Mouse (Mus musculus): Measurements from ENCODE around the gene Arf5.

Gene Arf5

DNA sequence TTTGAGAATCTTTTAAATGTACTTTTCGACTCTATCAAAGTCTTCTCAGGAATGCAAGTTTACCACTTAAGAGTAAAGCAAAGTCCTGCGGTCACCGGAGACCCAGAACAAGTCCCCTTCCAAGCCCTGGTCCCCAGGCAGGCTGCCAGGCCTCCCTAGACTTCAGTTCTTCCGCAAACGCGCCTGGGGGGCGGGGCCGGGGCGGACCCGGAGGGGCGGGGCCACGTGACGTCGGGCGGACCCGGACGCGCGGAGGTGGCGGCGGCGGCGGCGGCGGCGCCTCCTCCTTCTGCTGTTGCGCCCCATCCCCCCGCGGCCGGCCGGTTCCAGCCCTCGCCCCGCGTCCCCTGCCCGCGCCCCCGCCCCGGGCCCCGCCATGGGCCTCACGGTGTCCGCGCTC lies at the start of gene Arf5:
Arf5 (plus strand) TSS at position 248 of the 400 bp plus-strand sequence.
- peak; percentile 99 for DNase-seq (ENCODE audit: low spot score)

GRCm38 (mm10) chr6:28381983-28382382 lies 41.4 kb upstream of the Arf5 start:
- no peak for DNase-seq (ENCODE audit: low spot score)

GRCm38 (mm10) chr6:28385169-28385568 lies 38.2 kb upstream of the Arf5 start:
- DNase-seq (ENCODE audit: low spot score), result no peak

DNA sequence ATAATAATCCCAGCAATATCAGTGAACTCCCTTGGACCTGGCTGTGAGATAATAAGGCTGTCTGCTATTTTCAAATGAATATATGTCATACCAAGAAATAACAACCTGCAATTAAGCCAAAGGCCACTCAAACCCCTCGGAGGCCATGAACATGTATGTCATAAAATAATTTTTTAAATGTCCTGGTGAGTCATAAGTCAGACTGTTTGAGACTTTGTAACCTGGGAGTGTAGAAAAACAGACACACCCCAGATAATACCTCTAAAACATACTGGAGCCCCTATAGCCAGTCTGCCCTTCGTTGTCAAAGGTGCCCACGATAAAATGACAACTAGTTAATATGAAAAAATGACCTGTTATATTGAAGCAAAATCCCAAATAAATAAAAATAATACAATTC lies 34.3 kb upstream of the Arf5 start:
- no peak for DNase-seq (ENCODE audit: low spot score)

DNA sequence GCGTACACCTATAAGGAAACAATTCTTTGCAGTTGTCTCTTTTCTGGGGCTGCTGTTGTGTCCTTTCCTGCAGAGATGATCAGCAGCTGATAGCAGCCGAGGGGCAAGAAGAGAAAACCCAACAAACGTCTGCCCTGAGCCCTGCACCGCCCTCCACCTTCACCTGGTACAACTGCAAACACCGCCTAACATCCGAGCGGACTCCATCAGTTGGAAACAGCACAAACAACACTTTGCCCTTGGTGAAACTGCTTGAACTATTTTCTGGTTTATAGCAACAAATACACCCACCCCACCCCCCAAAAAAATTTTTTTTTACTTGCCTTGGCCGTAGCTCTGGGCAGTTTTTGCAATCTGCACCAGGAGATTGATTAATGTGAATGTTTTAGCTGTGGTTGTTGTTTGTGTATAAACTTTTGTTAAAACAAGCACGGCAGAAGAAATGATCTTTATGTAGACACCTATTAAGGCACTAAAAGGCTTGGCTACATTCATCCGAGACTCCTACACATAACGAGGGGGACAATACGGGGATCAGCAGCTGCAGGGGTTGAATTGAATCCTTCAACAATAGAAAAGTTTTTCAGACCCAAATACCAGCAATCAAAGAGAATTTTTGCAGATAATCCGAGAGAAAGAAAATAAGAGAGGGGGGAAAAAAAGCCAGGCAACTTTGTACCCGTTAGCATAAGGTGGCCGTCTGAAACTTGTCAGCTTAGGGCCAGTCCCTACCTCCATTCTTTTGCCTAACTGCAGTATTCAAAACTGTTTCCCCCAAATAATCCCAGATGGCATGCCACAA lies 27.1 kb upstream of the Arf5 start:
- DNase-seq (ENCODE audit: low spot score), result no peak

DNA sequence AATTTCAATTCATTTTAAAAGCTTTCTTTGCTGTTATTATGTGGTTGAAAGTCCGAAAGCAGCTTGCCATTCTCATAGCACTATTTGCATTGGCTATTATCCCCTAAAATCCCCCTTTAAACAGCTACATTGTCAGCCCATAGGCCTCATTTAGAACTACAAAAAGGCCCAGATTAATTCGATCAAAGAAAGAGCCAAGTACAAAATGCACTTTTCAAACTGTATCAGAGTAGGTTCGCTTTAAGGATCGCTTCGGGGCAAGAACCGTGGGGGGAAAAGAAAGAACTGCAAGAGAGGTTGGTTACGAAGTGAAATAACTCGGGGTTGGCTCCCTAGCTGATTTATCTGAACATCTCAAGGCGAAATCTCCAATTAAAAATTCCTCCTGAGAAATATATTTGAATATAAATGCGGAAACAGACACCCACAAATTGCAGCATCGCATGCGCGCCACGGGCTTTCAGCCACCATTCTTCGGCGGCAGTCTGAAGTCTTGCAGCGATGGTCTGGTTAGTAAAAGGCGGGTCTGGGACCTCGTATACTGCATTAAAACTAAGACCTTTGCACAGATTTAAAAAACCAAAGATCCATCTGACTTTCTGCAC lies 26.4 kb upstream of the Arf5 start:
- no peak for DNase-seq (ENCODE audit: low spot score)

DNA sequence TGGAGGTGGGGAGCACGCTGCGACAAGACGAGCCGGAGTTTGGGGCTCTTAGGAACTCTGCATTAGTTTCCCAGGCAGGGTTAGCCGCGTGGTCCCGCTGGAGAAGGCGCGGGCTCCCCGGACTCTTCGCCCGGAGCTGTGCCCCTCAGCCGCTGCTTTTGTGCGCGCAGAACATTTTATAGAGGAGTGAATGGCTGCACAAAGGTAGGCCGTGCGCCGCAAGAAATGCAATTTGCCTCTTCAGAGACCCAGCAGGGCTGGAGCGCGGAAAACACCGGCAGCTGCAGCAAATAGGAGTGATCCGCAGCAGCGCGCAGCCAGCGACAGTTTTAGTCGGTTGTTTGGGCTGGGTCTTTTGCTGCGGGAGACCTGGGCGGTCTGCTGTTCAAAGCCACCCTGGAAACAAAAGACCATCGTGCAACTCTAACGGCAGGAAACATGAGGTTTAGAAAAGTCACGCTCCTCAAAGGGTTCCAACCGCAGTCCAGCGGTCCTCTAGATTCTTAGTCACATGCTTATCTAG lies 25.6 kb upstream of the Arf5 start, which contains the start of gene Zfp800:
Zfp800 (minus strand) TSS at position 325 of the 523 bp plus-strand sequence.
- DNase-seq (ENCODE audit: low spot score), result no peak

DNA sequence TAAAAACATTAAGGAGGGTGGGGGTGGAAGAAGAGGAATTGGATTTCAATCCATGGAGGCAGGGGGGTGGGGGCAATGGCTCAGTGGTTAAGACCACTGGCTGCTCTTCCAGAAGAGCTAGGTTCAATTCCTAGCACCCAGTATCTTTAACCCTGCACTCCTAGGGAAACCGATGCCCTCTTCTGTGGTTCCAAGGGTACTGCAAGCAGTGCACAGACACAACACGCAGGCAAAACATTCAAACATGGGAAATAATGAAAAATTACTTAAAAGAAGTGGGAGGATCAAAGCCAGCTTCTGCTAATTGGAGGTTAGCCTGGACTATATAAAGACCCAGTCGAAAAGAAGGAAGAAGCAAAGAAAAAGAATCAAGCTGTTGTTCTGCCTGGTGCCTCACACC lies 24.6 kb upstream of the Arf5 start:
- DNase-seq (ENCODE audit: low spot score), result no peak

DNA sequence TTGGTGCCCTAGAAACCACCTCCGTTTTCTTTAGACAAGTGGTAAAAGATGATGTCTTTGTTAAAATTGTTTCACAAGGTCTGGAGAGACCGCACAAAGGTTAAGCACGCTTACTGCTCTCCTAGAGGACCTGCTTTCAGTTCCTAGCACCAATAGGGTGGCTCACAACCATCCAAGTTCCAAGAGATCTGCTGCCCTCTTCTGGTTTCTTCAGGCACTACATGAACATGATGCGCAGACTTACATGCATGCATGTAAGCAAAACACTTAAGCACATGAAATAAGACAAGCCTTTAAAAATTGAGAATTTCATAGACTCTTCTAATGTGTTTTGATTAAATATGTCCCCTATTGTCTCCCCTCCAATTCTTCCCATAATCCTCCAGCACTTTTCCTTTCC lies 23.6 kb upstream of the Arf5 start:
- no peak for DNase-seq (ENCODE audit: low spot score)

GRCm38 (mm10) chr6:28410053-28410452 lies 13.3 kb upstream of the Arf5 start:
- DNase-seq (ENCODE audit: low spot score), result no peak

- no peak for DNase-seq (ENCODE audit: low spot score)
Measured at GRCm38 (mm10) chr6:28411236-28411635, 12.1 kb upstream of the Arf5 start.

DNA sequence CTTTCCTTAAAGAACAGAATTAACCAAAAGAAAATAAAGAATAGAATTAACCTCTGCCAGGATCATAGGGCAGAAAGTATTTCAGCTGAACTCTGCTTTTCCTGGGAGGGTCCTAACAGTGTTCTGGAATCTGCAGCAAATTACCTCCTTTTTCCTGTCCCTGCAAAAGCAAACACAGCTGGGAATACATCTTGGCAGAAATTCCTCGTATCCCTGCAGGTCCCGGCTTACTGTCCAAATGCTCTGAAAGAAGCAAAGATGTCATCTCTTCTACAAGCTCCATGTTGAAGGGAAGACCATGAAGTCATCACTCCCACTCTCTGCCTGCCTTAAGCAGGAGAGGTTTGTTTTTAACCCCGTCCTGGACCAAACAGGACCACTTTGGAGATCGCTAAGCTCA lies 6.4 kb upstream of the Arf5 start:
- DNase-seq (ENCODE audit: low spot score), result no peak

DNA sequence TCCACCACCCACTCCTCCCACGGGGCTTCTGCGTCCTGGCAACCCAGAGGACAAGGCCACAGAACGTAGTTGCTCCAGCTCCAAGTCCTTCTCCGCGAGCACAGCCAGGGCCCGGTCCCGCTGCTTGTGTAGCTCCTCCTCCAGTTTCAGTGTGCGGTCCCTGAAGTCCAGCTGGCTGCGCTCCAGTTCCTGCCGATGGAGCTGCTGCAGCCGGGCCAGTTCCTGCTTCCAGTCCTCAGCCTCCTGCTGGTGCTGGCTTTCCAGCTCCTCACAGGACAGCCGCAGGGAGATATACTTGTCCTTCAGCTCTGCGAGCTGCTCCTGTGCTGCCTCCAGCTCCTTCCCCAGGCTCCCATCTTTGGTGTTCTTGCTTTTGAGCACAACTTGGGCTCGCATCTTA lies 4.9 kb upstream of the Arf5 start:
- peak; percentile 91 for DNase-seq (ENCODE audit: low spot score)

DNA sequence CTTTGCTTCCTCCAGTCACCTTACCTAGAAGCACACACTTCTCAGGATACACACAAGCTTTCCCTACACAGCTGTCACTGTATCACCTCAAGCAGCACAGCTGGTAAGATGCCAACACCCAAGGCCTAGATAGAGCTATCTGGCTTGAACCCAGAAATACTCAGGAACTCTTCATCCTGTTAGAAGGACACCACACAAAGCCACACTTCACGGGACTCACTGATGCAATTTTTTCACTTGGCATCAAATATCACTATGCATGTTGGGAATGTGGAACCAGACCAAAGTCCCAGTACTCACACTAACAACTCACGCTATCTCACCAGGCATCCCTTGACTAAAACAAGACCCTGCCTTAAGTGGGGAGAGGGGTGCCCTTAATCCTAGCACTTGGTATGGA lies 3.7 kb upstream of the Arf5 start:
- DNase-seq (ENCODE audit: low spot score), result no peak

- no peak for DNase-seq (ENCODE audit: low spot score)
Measured at GRCm38 (mm10) chr6:28420361-28420760, 3.0 kb upstream of the Arf5 start.

DNA sequence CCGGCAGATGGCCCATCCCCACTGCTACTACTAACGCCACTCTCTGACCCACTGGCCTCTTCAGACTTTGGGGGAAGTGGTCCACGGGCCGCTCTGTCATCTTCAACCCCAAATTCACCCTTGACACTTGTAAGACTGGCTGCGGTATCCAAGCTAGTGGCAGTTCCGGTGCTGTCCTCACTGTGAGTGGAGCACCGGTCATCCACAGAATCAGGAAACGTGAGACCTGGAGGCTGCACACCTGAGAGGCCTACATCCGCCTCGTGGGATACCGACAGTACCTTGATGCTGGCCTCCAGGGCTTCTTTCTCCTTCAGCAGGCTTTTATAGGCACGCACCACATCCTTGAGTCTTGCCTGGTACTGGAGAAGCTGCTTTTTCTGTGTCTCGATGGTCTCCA lies 2.5 kb upstream of the Arf5 start:
- no peak for DNase-seq (ENCODE audit: low spot score)

DNA sequence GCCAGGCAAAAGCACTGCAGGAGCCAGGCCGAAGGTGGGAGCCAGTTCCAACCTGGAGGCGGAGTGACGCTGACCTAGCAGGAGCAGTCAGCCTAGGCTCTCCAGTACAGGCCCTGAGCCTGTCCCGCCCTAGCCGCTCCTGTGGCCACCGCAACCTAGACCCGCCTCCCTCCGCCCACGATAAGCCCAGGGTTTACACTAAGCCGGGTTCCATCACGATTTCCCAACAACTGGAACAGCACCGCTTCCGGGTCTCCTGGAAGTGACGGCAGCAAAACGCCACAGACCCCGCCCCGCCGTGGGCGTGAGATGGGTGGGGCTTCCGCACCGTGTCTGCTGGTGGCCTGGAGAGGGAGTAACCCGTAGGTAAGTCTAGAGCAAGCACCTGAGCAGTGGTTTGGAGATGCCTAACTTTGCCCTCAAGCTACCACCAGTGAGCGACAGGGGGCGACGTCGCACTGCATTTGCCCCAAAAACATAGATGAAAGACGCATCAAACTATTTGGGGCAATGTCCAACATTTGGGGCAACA lies 1.8 kb upstream of the Arf5 start:
- DNase-seq (ENCODE audit: low spot score), result peak; percentile 98

- peak; percentile 51 for DNase-seq (ENCODE audit: low spot score)
Measured at GRCm38 (mm10) chr6:28422651-28423290, 589 bp upstream of the Arf5 start.

DNA sequence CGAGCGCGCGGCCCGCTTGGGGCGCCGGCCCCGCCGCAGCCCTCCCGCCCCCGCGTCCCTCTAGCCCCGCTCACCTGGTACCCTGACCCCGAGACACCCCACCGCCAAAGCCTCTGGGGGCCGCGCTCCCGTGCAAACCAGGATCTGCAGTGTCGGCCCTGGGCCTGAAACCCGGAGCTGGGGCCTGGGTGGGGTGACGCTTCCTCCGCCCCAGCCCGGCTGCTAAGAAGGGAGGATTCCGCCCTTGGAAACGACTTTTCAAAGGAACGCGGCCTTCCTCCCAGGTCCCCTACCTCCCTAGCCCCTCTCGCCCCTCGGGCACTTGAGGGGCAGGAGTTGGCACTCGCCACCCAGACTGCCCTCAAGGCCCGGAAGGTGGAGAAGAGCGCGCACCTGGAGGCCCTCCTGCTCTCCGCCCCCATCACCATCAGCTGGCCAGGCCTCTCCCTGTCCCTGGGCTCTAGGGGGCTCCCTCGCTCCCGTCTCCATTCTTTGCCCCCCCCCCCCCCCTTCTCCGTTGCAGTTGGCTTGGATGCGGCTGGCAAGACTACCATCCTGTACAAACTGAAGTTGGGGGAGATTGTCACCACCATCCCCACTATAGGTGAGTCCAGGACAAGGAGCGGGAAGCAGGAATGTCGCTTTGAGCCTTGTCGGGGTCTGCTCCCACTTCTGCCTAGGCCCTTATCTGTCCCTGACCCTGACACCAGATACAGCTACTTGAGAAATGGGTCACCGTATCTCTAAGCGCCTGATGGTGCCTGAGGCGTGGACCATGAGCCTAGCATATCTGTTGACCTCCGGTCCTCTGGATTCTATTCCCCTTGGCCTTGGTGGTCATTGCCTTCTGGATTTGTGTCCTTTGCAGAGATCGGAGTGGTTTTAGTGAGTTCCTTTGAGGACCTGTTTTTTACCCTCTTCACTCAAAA lies 671 bp downstream of the Arf5 start:
- peak; percentile 71 for DNase-seq (ENCODE audit: low spot score)

DNA sequence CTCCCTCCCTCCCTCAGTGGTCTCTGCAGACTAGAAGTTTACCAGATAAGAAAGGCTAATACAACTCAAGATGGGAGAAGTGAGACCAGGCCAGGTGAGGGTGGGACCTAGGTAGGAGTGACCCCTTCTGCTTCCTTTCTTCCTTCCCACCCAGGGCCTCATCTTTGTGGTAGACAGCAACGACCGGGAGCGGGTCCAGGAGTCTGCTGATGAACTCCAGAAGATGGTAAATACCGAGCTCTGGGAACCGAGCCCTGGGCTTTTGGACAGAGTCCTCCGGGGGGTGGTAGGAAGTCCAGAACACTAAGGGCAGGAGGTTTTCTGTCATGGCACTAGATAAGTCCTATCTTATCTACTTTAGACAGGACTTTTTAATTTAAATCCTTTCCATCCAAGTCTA lies 1.7 kb downstream of the Arf5 start:
- DNase-seq (ENCODE audit: low spot score), result no peak

- no peak for DNase-seq (ENCODE audit: low spot score)
Measured at GRCm38 (mm10) chr6:28427096-28427839, 3.9 kb downstream of the Arf5 start, which contains the start of gene Fscn3. Fscn3 (plus strand) TSS chr6:28427789.

Measured in testis, postnatal 10 days (tissue).